Mouse (Mus musculus) ES-Bruce4 (cell line): Measurements from ENCODE around the gene Hoxb1. TPM values are rescaled to one million over a fixed set of nuclear protein-coding genes. Genes with fewer than 3 reads are reported as not detected.

Source experiments
- H3K27ac ChIP-seq: 2 replicates; pipeline ENCODE4 v1.5.1; 2012; ENCODE audit warnings: low read length, inconsistent platforms; ENCODE audit not compliant: insufficient read depth
- H3K27me3 ChIP-seq: 2 replicates; pipeline ENCODE4 v1.6.1; 2012; ENCODE audit warnings: mild to moderate bottlenecking, low read length, inconsistent platforms; ENCODE audit not compliant: control insufficient read depth, poor library complexity, insufficient read depth, severe bottlenecking
- H3K36me3 ChIP-seq: 2 replicates; pipeline ENCODE4 v1.6.1; 2012; ENCODE audit warnings: inconsistent platforms, mild to moderate bottlenecking, low read length, moderate library complexity; ENCODE audit not compliant: control insufficient read depth, poor library complexity, insufficient read depth, severe bottlenecking
- H3K4me1 ChIP-seq: one replicate; pipeline ENCODE4 v1.8.1; 2011; ENCODE audit warnings: low read length; ENCODE audit not compliant: control insufficient read depth, insufficient read depth
- H3K4me3 ChIP-seq: 2 replicates; pipeline ENCODE4 v1.5.1; 2011; ENCODE audit warnings: low read depth, mild to moderate bottlenecking, low read length
- H3K9ac ChIP-seq: 2 replicates; pipeline ENCODE4 v1.6.1; 2012; ENCODE audit warnings: low read depth, mild to moderate bottlenecking, inconsistent platforms; ENCODE audit not compliant: poor library complexity, severe bottlenecking
- H3K9me3 ChIP-seq: replicated peaks from 2 replicates; pipeline ENCODE4 v1.6.1; 2012; ENCODE audit warnings: mild to moderate bottlenecking, low read length, inconsistent platforms; ENCODE audit not compliant: control insufficient read depth, poor library complexity, insufficient read depth, severe bottlenecking
- CTCF ChIP-seq: IDR thresholded peaks from one replicate; pipeline ENCODE4 v1.8.1; 2011; ENCODE audit warnings: low read depth, low read length
- EP300 ChIP-seq: IDR thresholded peaks from 2 replicates; pipeline ENCODE4 v1.6.1; 2011; ENCODE audit warnings: low read depth, low read length; ENCODE audit not compliant: insufficient read depth
- POLR2A ChIP-seq: IDR thresholded peaks from one replicate; pipeline ENCODE4 v1.8.1; 2011; ENCODE audit warnings: low read length; ENCODE audit not compliant: insufficient read depth
- polyA plus RNA-seq: library from polyadenylated mRNA; stranded (reverse); fragments of >200 nt; gene quantifications from 2 replicates; pipeline ENCODE4 v1.2.4, GENCODE M21; 2011; ENCODE audit warnings: low read depth; ENCODE audit not compliant: missing spikeins, insufficient read depth, insufficient read length

The Hoxb1 gene
- polyA plus RNA-seq, 1 experiment, result not detected

DNA sequence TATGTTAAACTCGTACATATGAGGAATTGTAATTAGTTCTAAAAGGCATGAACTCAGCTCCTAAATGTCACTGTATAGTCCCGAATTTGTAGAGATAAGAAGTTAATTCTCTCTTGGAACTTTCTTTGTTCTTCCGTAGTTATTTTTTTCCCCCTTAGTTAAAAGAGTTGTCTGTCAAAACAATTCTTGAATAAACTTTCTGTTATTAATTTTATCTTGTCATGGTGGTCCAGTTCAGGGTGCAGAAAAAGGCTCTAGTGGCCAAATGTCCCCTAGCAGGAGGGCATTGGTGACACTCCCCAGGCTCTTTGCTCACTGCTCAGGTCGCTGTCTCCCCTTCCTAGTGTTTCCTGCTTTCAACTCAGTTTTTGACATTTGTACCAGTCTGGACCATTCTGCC, 17.8 kb upstream of the Hoxb1 start:
- Histone ChIP-seq H3K9ac (no peak overlapping the region), H3K27me3 (peaks cover 66% of the 10 kb centered on the region), H3K4me1 (peaks cover 2% of the 10 kb centered on the region), H3K27ac (no peak overlapping the region), H3K36me3 (no peaks in the 10 kb centered on the region), H3K4me3 (no peak overlapping the region), H3K9me3 (no peaks in the 10 kb centered on the region)
- TF ChIP-seq POLR2A (no peak), CTCF (no peak), EP300 (no peak)

- Histone ChIP-seq H3K9ac (no peak overlapping the region), H3K27me3 (peaks cover 65% of the 10 kb centered on the region), H3K4me1 (peaks cover 2% of the 10 kb centered on the region), H3K4me3 (no peak overlapping the region), H3K9me3 (no peaks in the 10 kb centered on the region), H3K36me3 (no peaks in the 10 kb centered on the region), H3K27ac (no peak overlapping the region)
- TF ChIP-seq CTCF (no peak), POLR2A (no peak), EP300 (no peak)
Measured at GRCm38 (mm10) chr11:96348141-96348928, 17.2 kb upstream of the Hoxb1 start.

DNA sequence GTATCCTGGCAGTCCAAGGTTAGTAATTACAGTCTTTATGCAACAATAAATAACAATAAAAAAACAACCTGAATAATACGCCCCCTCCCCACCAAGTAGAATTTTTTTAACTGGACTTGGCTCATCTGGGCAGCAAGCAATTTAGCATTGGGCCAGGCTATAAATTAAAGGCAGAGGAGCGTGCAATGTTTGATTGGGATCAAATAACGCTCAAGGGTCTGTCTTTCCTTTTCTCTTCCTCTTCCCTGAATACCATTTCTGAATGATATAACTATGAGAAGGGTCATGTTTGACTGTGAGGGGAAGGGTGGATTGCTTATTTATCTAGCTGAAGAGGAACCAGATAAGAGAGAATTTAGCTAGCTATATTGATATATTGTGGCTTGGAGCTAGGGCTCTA, 16.6 kb upstream of the Hoxb1 start:
- Histone ChIP-seq H3K9ac (no peak overlapping the region), H3K27me3 (peaks cover 62% of the 10 kb centered on the region), H3K4me1 (peaks cover 2% of the 10 kb centered on the region), H3K9me3 (no peaks in the 10 kb centered on the region), H3K4me3 (no peak overlapping the region), H3K27ac (no peak overlapping the region), H3K36me3 (no peaks in the 10 kb centered on the region)
- TF ChIP-seq POLR2A (no peak), EP300 (no peak), CTCF (no peak)

DNA sequence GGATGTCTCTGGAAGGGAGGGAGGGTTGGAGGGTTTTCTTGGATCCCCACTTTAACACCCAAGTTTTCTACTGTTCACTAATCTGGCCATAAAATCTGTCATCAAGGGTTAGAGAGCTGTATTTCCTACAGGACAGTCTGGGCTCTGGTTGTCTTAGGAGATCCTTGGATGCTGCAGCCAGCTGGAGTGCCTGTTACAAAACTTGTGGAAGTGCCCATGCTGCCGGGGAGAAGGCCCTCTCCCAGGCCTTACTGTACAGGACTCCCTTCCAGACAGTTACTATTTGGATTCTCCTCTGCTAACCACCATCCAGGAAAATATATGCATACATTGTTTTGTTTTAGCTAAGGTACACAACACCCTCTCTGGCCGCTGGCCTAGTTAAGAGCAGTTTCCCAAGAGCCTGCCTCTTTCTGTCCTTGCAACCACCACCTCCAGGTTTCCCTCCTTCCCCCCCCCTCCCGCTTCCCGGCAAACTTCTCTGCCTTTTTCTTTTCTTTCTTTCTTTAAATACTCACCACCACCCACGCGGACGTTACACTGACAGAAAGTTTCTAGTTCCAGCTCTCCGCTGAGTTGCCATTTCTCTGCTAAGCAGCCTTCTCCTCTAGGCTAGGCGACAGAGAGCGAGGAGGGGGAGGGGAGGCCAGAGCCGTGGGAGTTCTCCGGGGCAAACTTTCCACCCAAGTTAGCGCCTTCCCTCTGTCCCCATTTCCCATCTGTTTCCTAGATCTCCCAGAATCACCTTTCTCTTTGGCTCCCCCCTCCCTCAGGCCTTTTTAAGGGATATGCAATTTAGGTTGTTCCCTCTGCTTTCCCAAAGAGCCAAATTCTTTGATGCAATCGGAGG, 15.8 kb upstream of the Hoxb1 start:
- Histone ChIP-seq H3K4me3 (no peak overlapping the region), H3K36me3 (no peaks in the 10 kb centered on the region), H3K27me3 (peaks cover 57% of the 10 kb centered on the region), H3K27ac (no peak overlapping the region), H3K9ac (no peak overlapping the region), H3K9me3 (no peaks in the 10 kb centered on the region), H3K4me1 (peaks cover 2% of the 10 kb centered on the region)
- TF ChIP-seq POLR2A, result no peak
- no peak for TF ChIP-seq EP300

GRCm38 (mm10) chr11:96350341-96350624, 15.3 kb upstream of the Hoxb1 start, which contains the start of gene Hoxb2:
Hoxb2 (plus strand) TSS chr11:96350525.
- Histone ChIP-seq H3K4me1 (peaks cover 2% of the 10 kb centered on the region), H3K27ac (no peak within 1 kb of the TSS), H3K36me3 (no peaks in the 10 kb centered on the region), H3K9ac (no peak within 1 kb of the TSS), H3K27me3 (peaks cover 54% of the 10 kb centered on the region), H3K9me3 (no peaks in the 10 kb centered on the region), H3K4me3 (no peak within 1 kb of the TSS)
- TF ChIP-seq EP300 (no peak), CTCF (no peak), POLR2A (no peak)

- peaks cover 51% of the 10 kb centered on the region for H3K27me3 ChIP-seq
- H3K4me3 ChIP-seq, result no peak overlapping the region
- no peak for TF ChIP-seq CTCF
- TF ChIP-seq POLR2A, result no peak
- no peak for TF ChIP-seq EP300
- H3K36me3 ChIP-seq, result no peaks in the 10 kb centered on the region
- no peak overlapping the region for H3K9ac ChIP-seq
- H3K9me3 ChIP-seq, result no peaks in the 10 kb centered on the region
- no peak overlapping the region for H3K27ac ChIP-seq
- peaks cover 2% of the 10 kb centered on the region for H3K4me1 ChIP-seq
Measured at GRCm38 (mm10) chr11:96350791-96351190, 14.8 kb upstream of the Hoxb1 start.
